Mouse (Mus musculus): ENCODE measurements around the gene Gas1. TPM values are rescaled to one million over a fixed set of nuclear protein-coding genes. Genes with fewer than 3 reads are reported as not detected.

Gene Gas1
- polyA plus RNA-seq (2012; rRNA removed), result 767 and 1,327 TPM in 2 replicates

GRCm38 (mm10) chr13:60177106-60177796 lies at the start of gene Gas1:
Gene Gas1, minus strand, starts transcription at chr13:60177365.

All from ovary, adult 2 months (tissue).